Mouse (Mus musculus): ENCODE measurements at regions not wholly inside any gene's neighbourhood (a gene's known extent, or its start where the extent isn't known, plus 50 kb on each side); places are given as distances from the start of the nearest gene placed in this dataset.
A peak's percentile ranks its signal among the peaks of the same experiment; 100 is the strongest.

DNA sequence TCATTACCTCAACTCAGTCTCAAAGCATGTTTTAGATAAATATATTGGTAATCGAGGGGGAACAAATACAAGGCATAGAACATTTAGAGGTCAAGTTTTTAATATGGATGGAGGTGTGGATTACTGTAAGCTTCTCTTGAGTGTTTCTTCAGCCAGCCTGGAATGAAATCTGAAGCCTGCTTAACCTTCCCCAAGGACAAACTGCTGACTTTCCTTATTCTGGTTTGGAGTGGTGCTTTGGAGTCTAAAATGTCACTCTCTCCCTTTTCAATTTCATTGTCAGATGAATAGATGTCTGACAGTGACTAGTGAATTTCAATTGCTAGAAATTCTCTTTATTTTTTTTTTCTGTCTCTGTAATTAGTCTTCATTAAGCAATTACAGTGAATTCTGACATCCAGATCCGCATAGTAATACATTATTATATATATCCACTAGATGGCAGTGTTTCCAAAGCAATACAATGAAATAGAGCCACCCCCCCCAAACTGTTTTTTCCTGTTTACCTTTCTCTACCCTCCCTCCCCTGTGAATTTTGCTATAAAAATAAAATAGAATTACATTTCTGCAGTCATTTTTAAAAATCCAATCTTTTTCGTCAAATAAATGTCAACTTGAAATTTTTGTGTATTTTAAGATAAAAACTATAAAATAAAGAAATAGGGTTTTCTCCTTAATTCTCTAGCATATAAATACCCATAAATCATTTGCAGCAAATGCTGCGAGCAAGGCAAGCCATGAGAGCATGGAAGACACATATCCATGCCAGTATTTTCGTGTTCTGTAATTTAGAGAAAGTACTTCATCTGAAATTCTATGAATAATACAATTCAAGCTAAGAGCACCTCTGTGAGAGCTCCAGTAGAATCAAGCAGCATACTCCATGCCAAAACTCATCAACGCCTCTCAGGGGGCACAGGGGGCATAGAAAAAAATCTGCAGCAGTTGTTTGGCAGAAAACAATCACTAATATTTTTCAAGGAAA is 626.2 kb upstream of the Vrk2 start:
- Histone ChIP-seq H3K4me2 (no peak overlapping the region), H3K27me3 (ENCODE audit: insufficient read depth, low read length) (no peaks in the 10 kb centered on the region), H3K9ac (no peak overlapping the region), H3K36me3 (ENCODE audit: insufficient read depth) (no peaks in the 10 kb centered on the region), H3K9me3 (ENCODE audit: low read depth, low read length) (no peaks in the 10 kb centered on the region), H3K4me1 (ENCODE audit: insufficient read depth) (no peaks in the 10 kb centered on the region), H3K27ac (ENCODE audit: low read depth) (no peak overlapping the region), H3K4me3 (ENCODE audit: low read depth, low read length) (no peak overlapping the region)
- no peak for ATAC-seq (ENCODE audit: insufficient read depth)
- WGBS: 33% methylated on average over 6 of the region's 6 CpGs
- peak; percentile 38 for DNase-seq
- TF ChIP-seq CTCF (IDR thresholded peaks at IDR 0.05; ENCODE audit: low read depth): peak; percentile 46

DNA sequence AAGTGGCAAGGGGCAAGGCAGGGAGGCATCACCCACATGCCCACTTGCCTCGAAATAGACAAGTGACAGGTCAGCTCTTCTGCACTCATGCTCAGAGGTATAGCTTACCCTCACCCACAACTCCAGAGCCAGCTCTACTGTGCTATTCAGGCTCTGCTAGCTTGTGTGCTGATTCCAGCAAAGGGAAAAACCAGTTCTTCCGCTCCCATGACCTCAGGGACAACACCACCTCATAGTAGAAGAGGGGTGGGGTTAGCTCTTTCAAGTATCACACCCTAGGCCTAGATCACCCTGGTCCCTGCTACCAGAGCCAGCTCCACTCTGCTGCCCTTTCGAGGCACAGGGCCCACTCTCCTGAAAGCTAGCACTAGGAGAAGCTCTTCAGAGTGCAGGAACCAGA is 622.0 kb upstream of the Vrk2 start:
- no peak for TF ChIP-seq CTCF (IDR thresholded peaks at IDR 0.05; ENCODE audit: low read depth)
- WGBS: 46% methylated on average over 3 of the region's 3 CpGs
- Histone ChIP-seq H3K4me2 (no peak overlapping the region), H3K9me3 (ENCODE audit: low read depth, low read length) (no peaks in the 10 kb centered on the region), H3K27me3 (ENCODE audit: insufficient read depth, low read length) (no peaks in the 10 kb centered on the region), H3K36me3 (ENCODE audit: insufficient read depth) (no peaks in the 10 kb centered on the region), H3K4me3 (ENCODE audit: low read depth, low read length) (no peak overlapping the region), H3K27ac (ENCODE audit: low read depth) (no peak overlapping the region), H3K9ac (no peak overlapping the region), H3K4me1 (ENCODE audit: insufficient read depth) (no peaks in the 10 kb centered on the region)
- no peak for DNase-seq
- peak; percentile 73; the same call in 1 of the 2 replicates for ATAC-seq (ENCODE audit: insufficient read depth)

DNA sequence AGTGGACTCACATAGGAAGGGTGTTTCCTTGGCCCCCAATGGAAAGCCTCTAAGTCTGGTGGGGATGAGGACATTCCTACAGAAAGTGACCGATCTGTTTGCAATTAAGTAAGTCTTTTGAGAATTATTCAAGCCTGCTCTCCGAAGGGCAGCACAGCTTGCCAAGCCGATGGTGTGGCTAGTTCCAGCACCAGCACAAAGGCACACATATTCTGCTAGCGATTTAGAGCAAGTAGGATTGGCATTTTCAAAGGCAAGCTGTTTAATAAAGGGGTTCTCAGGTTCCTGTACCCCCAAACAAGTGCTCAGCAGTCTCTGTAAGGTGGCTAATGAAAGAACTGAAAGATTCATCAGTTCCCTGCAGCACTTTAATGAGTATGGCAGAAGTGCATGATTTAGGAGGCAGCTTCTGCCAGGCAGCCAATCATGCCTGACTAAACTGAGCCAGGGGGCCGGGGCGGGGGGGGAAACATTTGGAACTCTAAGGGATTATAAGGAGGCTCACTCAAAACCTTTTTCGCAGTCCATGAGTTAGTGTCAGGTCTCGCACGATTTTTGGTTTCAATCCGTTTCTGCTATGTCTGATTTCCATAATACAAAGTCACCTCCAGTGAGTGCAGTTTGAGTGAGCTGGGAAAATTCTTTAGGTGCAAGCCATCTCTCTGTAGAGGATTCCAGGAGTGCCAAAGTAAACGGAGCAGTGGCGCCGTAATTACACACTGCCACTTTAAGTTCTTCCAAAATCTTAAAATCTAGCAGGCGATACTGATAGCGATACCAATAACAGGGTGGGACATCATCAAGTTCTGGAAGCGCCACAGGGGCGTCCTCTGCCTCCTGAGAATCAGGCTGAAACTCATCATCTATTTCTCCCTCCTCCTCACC is 609.8 kb upstream of the Vrk2 start:
- 72% methylated on average over 17 of the region's 17 CpGs for WGBS
- H3K36me3 ChIP-seq (ENCODE audit: insufficient read depth): no peaks in the 10 kb centered on the region
- no peak for TF ChIP-seq CTCF (IDR thresholded peaks at IDR 0.05; ENCODE audit: low read depth)
- no peak overlapping the region for H3K4me2 ChIP-seq
- no peak overlapping the region for H3K9ac ChIP-seq
- DNase-seq (no peak), ATAC-seq (ENCODE audit: insufficient read depth) (no peak)
- no peak overlapping the region for H3K27ac ChIP-seq (ENCODE audit: low read depth)
- no peaks in the 10 kb centered on the region for H3K27me3 ChIP-seq (ENCODE audit: insufficient read depth, low read length)
- H3K9me3 ChIP-seq (ENCODE audit: low read depth, low read length): no peaks in the 10 kb centered on the region
- H3K4me3 ChIP-seq (ENCODE audit: low read depth, low read length): no peak overlapping the region
- no peaks in the 10 kb centered on the region for H3K4me1 ChIP-seq (ENCODE audit: insufficient read depth)

DNA sequence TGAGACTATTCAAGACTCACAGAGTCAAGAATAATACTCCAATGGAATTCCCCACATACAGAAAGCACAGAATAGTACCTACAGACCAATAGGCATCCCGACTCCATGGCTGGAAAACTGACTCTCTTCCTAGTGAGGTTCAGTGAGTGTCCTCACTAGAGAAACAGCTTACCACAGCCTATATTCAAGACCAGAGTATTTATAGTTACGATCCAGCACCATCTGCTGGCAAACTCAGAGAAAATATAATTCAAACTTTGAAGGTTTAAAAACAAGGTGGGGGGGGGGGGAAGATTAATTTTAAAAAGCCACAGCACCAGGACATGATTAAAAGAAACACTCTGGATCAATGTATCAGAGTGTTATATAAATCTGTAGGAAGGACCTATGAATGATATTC is 590.2 kb upstream of the Vrk2 start:
- WGBS: 58% methylated on average over 2 of the region's 2 CpGs
- Histone ChIP-seq H3K36me3 (ENCODE audit: insufficient read depth) (no peaks in the 10 kb centered on the region), H3K9me3 (ENCODE audit: low read depth, low read length) (no peaks in the 10 kb centered on the region), H3K27ac (ENCODE audit: low read depth) (no peak overlapping the region), H3K4me3 (ENCODE audit: low read depth, low read length) (no peak overlapping the region), H3K9ac (no peak overlapping the region), H3K4me1 (ENCODE audit: insufficient read depth) (no peaks in the 10 kb centered on the region), H3K27me3 (ENCODE audit: insufficient read depth, low read length) (no peaks in the 10 kb centered on the region), H3K4me2 (no peak overlapping the region)
- no peak for TF ChIP-seq CTCF (IDR thresholded peaks at IDR 0.05; ENCODE audit: low read depth)
- DNase-seq (no peak), ATAC-seq (ENCODE audit: insufficient read depth) (no peak)

DNA sequence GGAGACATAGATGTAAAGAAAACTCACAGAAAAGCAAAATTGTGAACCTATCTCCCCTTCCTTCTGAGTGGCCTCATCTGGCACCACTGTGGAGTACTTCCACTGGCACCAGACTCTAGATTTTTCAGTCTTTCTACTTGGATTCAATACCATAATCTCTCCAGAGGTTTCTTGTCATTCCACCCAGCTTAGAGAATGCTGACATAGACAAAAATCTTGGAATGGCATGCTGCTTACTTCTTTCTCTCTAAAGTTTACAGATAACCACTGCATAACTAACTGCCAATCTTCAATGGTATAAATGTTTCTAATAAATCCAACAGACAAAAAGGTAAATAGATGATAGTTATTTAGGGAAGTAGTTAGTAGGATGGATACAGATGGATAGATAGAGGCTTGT is 589.6 kb upstream of the Vrk2 start:
- no peak for ATAC-seq (ENCODE audit: insufficient read depth)
- Histone ChIP-seq H3K9me3 (ENCODE audit: low read depth, low read length) (no peaks in the 10 kb centered on the region), H3K27me3 (ENCODE audit: insufficient read depth, low read length) (no peaks in the 10 kb centered on the region), H3K4me1 (ENCODE audit: insufficient read depth) (no peaks in the 10 kb centered on the region), H3K27ac (ENCODE audit: low read depth) (no peak overlapping the region), H3K4me3 (ENCODE audit: low read depth, low read length) (no peak overlapping the region), H3K9ac (no peak overlapping the region), H3K4me2 (no peak overlapping the region), H3K36me3 (ENCODE audit: insufficient read depth) (no peaks in the 10 kb centered on the region)
- TF ChIP-seq CTCF (IDR thresholded peaks at IDR 0.05; ENCODE audit: low read depth): no peak
- DNase-seq: no peak

DNA sequence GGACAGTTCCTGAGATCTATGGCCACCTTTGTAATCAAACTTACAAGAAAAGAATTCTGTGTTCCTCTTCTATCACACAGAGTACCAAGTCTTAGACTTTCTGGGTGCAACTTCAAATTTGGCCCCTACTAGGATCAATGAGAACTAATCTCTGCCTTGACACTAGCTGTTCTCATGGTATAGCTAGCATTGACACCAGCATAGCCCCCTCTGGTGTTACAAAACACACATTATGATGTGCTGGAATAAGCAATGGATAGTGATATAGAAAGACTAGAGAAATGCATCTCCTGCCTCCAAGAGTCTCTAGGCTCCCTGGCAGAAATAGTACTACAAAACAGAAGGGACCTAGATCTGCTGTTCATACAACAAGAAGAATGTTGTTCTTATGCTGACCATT is 566.6 kb upstream of the Vrk2 start:
- no peak overlapping the region for H3K9ac ChIP-seq
- no peak for TF ChIP-seq CTCF (IDR thresholded peaks at IDR 0.05; ENCODE audit: low read depth)
- DNase-seq: no peak
- H3K4me3 ChIP-seq (ENCODE audit: low read depth, low read length): no peak overlapping the region
- no peaks in the 10 kb centered on the region for H3K27me3 ChIP-seq (ENCODE audit: insufficient read depth, low read length)
- no peaks in the 10 kb centered on the region for H3K36me3 ChIP-seq (ENCODE audit: insufficient read depth)
- H3K9me3 ChIP-seq (ENCODE audit: low read depth, low read length): no peaks in the 10 kb centered on the region
- no peak for ATAC-seq (ENCODE audit: insufficient read depth)
- no peak overlapping the region for H3K4me2 ChIP-seq
- no peaks in the 10 kb centered on the region for H3K4me1 ChIP-seq (ENCODE audit: insufficient read depth)
- no peak overlapping the region for H3K27ac ChIP-seq (ENCODE audit: low read depth)
